Mouse (Mus musculus): ENCODE results near the gene Pheta1.

Pheta1 gene

DNA sequence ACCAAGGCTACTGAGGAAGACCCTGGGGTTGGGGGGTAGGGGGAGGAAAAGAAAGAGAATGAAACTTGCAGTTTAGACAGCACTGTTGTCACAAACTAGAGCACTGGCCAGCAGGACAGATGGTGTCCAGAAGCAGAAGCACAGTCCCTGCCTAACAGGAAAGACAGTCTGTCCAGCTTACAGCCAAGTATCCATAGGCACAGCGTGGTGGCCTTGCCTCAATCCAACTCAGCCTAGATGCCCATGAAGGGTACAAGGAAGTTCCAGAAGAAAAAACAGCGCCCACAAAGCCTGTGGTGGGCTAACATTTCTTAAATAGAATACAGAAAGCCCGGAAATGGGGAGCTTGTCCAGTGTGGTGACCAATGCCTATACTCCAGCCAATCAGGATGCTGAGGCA, 23.2 kb upstream of the Pheta1 start:
- DNase-seq (ENCODE audit: low spot score): no peak

DNA sequence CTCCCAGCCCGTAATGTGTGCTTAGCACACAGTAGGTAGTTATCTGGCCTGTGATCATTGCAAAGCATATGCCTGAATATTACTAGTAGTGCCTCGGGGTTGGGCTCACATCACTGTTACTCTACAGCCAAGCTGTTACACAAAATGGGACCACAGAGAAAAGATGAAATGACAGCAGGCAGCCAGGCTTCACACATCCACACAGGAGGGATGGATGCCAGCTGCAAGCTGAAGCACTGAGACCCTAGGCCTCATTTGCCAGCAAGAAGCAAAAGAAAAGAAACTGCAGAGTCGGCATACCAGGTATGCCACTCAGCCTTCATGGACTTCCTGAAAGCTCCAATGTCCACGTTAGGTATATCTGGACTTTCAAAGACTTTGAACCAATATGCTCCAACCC, 20.9 kb upstream of the Pheta1 start:
- DNase-seq (ENCODE audit: low spot score): no peak

DNA sequence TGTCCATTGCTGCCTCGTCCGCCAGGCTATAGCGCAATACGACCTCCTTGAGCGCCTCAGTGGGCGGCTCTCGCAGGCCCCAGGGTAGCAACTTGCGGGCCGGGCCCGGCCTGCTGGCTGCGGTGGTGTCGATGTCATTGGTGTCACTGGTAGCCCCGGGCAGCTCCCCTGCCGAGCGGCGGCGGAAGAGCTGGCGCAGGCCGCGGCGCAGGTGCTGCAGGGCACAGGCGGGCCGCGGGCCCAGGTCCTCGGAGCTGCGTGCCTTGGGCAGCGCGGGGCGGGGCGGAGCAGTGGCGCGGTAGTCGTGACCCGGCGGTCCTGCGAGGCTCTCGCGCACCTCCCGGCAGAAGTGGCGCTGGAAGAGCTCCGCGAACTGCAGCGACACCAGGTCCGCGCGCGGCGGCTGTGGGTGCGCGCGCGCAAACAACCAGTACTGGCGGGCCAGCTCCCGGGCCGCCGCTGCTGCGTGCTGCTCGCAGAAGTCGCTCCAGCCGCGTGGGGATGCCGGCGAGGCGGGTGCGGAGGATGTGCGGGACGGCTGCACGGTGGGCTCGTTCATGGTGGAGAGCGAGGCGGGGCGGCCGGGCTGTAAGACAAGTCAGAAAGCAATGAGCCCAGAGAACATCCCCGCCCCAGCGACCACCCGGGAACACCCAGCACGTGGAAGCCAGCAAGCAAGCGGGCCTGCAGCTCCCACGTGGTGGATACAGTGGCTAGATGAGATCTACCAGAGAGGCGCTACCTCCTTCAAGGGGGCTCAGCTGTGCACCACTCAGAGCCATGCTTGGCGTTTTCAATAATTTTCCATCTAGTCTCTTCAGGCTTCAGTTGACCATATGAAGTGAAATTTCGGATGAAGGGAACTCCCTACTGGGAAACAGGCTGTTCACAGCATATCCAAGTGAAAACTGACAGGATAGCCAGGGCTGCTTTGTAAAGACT, 20.0 kb upstream of the Pheta1 start:
- no peak for DNase-seq (ENCODE audit: low spot score)

DNA sequence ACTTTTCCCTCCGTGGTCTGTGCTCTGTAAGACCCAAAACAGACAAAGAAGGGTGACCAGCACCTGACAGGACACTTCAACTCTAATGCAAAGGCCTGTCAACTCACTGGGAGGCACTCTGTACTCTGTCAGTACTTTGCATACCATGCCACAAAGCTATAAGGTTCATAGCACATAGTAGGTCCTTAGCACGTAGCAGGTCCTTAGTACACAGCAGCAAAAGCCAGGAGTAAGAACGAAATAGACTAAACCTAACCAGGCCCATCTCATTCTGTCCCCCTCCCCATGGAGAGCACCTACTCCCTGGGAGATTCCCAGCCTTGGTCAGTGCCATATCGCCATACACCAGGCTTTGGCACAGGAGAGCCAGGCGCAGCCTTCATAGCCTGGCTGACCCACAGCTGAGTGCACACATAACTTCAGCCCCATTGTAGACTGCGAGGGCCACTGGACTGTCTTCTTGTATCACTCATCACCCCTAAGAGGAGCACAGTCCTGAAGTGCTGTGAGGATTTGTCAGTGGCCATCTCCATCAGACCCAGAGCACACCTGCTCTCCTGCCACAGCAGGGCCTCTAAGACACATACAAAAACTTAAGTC, 17.7 kb upstream of the Pheta1 start:
- DNase-seq (ENCODE audit: low spot score): no peak

DNA sequence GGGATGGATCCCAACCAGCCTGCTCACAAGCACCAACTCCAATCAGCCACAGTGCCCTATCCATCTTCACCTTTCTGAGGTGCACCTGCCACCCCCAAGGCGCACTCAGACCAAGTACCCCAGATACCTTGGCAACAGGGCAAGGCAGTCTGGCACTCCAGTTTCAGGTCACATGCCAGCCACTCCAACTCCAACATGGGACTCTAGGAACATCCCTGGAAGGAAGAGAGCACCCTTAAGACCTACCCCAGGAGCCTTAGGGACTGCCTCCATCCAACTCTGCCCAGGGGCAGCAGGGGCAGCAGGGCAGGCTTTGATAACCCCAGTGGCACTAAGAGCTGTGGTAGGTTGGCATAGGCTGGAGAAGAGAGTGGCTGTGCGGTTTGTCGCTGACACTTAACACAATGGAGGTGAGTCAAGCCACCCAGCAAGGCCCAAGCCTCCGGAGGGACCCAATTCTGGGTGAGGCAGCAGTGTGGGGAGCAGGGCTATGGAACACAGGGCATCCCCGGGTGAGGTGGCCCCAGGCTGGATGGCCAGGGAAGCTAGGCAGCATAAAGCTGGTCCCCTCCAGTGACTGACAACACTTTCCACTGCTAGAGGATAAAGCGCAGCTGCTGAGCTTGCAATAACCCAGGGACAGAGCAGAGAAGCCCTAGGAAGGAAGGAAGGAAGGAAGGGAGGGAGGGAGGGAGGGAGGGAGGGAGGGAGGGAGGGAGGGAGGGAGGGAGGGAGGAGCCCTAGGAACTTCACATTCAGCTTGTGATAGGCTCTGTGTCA, 16.2 kb upstream of the Pheta1 start:
- DNase-seq (ENCODE audit: low spot score): no peak

DNA sequence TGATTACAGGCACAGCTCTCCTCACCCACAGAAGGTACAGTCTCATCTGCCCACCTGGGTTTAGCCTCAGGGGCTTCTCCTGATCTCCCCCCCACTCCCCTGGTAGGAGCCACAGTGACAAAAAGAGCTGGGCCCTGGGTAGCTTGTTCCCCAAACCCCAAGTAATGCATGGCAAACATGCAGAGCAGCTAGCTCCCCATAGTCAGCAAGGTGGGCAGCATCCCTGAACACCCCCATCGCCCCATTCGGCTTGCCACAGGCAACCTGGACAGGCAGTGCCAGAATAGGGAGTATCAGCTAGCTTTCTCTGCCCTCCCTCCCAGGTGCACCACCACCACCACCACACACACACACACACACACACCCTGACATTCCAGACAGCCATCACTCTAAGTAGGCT, 15.6 kb upstream of the Pheta1 start:
- DNase-seq (ENCODE audit: low spot score): no peak

DNA sequence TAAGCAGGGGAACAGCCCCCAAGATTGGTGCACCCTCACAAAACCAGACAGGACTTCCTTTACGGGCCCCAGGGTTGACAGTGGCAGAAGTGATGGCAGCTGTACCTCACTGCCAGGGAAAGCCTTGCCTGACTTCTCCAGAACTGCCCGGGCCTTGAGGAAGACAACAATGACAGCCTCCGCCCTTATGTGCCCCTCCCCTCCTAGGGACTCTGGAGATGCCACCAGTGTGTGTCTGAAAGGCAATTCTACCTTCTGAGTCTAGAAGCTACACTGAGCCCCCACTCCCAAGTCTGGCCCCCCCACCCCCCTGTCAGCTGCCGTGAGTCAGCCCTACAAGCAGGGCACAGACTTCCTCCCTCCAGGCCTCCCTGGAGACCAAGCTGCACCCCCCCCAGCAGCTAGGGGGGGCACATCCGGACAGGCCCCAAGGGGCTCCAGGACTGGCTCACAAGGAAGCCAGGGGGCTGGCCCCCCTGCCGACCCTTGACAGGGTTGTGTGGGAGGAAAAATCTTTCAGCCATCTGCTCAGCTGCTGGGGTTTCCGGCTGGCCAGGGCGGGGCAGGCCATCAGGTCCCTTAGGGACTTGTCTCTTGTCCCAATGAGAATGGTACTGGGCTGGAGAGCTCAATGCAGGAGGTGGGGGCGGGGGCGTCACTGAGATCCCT, 15.1 kb upstream of the Pheta1 start:
- DNase-seq (ENCODE audit: low spot score): no peak

DNA sequence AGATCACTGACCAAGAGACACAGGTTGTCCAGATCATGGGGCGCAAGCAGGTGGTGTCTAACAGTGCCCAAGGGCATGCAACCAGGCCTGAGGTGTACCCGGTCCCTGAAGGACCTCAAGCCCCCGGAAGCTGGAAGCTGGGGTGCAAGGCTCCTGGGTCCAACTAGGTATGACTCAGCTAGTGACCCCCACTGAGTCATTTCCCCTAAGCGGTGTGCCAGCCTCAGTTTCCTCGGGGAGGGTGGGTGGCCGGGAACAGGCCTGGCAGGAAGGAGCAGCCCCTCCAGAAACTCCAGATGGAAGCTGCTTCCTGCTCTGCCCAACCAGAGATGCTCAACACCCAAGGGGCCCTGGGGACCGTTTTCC, 14.6 kb upstream of the Pheta1 start:
- DNase-seq (ENCODE audit: low spot score): no peak

DNA sequence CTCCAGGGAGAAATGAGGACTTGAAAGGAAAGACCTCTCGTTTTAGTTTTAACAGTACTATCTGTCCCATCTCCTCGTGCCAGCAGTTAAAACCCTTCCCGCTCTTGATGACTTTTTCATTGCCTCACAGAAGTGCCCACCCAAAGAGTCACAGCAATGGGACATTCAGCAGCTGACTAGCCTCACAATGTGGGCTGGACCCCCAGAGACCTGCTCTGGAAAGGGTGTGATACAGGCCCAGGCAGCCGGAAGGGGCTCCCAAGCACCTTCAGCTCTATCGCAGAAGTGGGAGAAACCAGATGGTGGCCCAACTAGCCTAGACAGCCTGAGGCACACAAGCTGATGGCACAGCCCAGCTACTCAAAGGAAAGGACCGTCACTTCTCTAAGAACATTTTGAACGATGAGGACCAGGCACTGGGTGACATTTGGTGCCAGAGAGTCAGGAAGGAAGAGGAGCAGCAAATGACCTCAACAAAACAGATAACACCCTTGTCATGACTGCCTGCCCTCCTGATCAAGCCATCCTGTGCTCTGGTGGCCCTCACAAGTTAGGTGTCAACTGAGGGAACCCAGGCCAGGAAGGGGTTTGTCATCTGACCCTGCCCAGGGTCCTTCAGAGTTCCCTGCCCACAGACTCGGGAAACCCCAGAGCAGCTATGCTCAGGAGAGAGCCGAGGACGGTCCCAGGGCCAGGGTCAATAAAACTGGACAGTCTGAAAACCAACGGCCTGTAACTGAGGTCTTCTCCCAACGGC, 13.6 kb upstream of the Pheta1 start:
- no peak for DNase-seq (ENCODE audit: low spot score)

DNA sequence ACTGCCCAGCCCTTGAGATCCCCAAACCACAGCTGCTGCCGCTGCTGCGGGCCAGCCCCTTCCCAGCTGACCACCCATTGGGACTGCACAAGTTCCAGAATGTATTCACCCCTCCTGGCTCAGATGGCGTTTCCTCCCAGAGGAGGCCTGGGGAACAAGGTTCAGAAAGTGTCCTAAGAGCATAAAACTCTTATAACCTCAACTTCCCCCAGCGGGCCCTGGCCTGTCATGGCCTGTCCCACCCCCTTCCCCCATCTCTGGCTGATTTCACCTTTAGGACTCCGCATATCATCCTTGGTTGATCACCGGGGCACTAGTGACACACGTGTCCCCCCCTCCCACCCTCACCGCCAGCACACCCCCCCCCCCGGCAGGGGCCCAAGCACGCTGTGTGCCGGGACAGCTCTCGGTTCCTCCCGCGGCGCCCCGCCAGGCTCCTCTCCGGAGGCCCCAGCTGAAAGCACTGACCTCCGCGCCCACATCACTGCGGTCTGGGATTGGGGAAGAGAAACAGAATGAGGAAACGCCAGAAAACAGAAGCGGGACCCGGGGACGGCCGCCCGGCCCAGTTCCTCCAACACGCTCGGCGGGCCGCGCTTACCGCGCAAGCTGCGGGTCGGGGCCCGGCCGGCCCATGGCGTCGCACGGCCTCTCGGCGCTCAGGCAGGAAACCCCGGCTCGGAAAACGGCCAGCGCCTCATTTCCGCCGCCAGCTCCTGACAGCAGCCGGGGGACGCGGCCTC, 12.7 kb upstream of the Pheta1 start:
- no peak for DNase-seq (ENCODE audit: low spot score)

DNA sequence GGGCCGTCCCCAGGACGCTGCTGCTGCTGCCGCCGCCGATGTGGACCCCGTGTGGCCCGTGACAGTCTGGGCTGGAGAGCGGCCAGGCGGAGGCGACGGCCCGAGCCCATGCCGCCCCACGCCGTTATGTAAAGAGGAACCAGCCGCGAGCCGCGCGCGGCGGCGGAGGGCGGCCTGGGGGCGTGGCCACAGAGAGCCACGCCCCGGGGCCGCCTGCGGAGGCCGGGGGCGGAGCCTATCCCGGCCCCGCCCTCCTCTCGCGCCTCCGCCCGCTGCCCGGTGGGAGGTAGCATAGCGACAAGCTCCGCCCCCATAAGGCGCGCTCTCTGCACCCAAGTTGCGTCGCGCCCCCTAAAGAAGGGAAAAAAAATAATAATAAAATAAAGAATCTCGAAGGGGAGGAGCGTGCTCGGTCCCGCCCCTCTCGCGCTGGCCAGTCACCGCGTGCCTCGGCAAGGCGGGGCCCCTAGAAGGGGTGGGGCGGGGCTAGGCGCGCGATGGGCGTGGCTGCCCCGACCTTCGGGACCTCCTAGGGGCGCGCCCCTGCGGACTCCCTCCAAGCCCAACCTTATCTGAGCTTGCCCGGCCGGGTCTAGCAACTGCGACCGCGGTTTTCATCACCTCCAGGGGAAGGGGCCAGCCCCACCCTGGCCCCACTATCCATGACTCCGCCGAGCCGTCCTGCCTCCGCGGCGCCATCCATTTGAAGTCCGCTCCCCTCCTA, 11.9 kb upstream of the Pheta1 start:
- peak; percentile 93 for DNase-seq (ENCODE audit: low spot score)

DNA sequence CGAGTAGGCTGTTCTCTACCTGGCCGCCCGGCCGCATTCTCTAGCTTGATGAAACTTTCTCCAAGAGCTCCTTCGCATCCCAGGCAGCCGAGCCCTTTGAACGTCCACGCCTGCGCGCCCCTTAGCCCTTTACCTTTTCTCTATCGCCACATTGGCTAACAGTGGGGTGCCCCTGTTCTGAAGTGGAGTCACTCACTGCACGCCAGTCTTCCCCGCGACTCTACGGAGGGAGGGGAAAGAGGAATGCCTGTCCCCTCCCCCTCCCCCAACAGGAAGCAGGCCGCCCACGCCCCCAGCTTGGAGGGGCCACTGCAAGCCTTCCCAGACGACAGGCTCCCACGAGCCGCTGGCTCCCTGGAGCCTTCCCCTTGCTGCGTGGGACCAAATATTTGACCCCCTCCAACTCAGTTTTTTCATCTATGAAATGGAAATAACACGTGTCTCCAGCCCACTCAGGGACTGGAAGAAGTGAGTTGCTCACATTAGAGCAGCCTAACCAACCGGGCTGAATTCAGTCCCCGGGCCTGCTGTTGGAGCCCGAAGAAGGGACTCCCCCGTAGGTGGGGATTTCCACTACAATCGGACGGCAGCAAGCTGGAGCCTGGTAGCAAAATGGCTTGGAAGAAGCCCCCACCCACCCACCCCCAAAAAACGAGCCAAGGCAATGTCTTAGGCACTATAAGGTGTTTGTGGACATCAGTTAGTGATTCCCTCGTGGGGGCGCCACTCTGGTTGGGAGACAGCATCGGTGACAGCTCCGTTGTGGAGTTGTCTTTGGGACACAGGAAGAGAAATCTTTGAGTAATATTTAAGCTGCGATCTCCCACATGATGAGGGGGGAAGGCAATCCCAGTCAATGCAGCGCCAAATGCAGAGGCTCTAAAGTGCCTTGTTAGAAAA, 11.1 kb upstream of the Pheta1 start, which contains the start of gene Sh2b3:
Sh2b3 (minus strand) TSS at position 206 of the 900 bp plus-strand sequence.
- DNase-seq (ENCODE audit: low spot score): no peak

DNA sequence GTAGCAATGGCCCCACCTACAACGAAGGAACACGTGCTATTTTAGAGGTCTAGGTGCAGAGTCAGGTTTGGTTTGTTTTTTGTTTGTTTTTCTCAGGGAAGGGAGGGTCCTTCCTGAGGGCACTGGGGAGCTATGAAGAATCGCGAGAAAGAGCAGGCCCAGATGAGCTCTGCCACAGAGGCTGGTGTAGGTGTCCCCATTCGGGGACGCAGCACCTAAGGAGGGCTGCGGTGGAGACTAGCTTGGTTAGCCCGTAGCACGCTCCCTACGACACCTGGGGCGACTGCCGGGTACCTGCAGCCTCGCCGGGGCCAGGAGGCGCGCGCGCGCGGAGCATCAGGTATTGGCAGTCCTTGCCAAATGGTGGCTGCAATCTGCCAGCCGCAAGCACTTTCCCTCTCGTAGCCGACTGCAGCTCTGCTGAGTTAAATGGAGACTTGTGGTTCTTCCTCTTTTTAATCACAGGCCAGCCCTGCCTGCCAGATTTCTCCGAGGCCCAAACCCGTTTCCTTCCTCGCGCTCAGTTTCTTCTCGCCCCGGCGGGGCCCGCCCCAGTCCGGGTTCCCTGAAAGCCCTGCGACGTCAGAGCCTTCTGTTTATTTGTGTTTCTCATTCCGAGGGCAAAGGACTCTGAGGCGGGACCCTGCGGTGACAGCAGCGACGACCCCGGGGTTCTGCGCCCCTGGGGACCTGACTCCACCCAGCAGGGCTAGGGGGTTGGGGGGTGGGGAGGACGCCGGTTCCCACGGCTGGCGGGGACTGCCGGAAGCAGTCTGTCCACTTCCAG, 10.2 kb upstream of the Pheta1 start:
- DNase-seq (ENCODE audit: low spot score): peak; percentile 60

DNA sequence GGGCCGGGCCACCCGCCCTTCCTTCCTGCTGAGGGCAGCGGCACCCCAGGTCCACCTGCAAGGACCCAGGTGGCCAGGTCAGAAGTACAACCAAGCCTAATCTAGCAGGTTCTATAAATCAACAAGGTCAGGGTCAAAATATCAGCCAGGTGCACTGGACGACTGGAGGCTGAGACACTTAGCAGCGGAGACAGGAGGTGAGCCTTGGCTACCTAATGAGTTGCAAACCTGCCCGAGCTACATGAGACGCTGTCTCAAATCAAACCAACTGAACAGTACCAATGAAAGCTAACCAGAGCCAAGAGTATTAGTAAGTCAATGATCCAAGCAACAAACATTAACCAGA, 9.7 kb upstream of the Pheta1 start:
- DNase-seq (ENCODE audit: low spot score): no peak

DNA sequence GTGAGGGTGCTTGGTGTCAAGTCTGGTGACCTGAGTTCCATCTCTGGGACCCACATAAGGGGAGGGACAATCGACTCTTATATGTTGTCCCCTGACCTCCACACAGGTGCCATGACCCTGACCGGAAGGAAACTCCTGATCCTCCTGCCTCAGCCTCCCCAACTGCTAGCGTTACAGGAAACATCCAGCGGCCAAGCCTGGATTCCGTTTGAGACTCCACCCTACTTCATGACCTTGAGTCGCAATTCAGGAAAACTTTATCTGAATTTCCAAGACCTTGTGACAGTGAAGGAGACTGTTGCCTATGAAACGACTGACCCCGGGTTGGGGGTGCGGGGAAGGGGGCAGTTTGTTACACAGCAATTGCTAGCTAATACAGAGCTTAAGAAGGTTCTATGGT, 7.3 kb upstream of the Pheta1 start:
- DNase-seq (ENCODE audit: low spot score): no peak

DNA sequence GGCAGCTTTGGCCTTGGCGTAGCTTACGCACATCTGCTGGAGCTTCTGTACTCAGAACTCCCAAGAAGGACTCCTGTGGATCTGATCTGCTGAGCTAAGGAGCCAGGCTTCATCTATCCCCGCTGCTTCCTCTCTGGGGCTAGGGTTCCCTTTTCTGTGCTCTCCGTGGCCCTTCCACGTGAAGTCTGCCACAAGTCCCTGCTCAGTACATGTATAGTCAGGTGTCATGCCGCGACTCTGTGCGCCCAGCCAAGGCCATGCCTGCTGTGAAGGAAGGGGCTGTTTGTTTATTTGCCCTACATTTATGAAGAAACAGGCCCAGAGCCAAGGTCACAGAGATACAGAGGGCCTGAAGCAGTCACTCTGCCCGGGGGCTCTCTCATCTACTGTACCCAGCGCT, 6.8 kb upstream of the Pheta1 start:
- no peak for DNase-seq (ENCODE audit: low spot score)

DNA sequence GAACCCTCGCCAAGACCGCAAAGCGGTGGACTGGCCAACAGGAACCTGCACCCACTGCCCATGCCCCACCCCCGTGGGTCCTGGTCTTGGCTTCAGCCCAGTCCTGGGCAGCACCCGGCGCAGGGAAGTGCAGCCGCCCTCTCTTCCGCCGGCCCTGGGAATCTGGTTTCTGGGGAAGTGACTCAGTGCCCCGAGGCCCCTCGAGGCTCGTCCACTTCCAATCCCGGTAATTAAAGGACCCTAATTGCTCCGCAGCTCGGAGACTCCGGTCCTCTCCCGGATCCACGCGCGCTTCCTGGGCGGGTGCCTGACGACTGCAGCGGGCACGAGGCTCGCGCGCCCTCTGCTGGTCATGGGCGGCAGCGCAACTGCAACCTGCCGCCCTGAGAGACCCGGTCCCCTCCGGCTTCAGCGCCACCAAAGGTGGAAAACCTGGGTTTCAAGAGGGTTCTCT, 6.1 kb upstream of the Pheta1 start:
- DNase-seq (ENCODE audit: low spot score): peak; percentile 87

All from urinary bladder, postnatal 14 days (tissue).